Mouse (Mus musculus) hindbrain, embryonic 12.5 days (tissue): Measurements from ENCODE around the gene Eps8. TPM values are rescaled to one million over a fixed set of nuclear protein-coding genes. Genes with fewer than 3 reads are reported as not detected.

Source experiments
- ATAC-seq: fragments of 200-750 bp; cut with Nextera tagmentation; 2 replicates; pipeline ENCODE4 v1.8.0; 2017; ENCODE audit warnings: moderate TSS enrichment; ENCODE audit not compliant: low FRiP score
- H3K27ac ChIP-seq: fragments of 300-500 bp; sonication (generic); 2 replicates; pipeline ENCODE4 v1.5.1; 2016; ENCODE audit warnings: mild to moderate bottlenecking
- H3K27me3 ChIP-seq: fragments of 300-500 bp; sonication (generic); 2 replicates; pipeline ENCODE4 v1.6.1; 2016; ENCODE audit warnings: mild to moderate bottlenecking
- H3K36me3 ChIP-seq: fragments of 300-500 bp; sonication (generic); 2 replicates; pipeline ENCODE4 v1.6.1; 2016; ENCODE audit warnings: mild to moderate bottlenecking
- H3K4me1 ChIP-seq: fragments of 300-500 bp; sonication (generic); 2 replicates; pipeline ENCODE4 v1.6.1; 2016
- H3K4me2 ChIP-seq: fragments of 300-500 bp; sonication (generic); replicated peaks from 2 replicates; pipeline ENCODE4 v1.6.1; 2016; ENCODE audit warnings: mild to moderate bottlenecking
- H3K4me3 ChIP-seq: fragments of 300-500 bp; sonication (generic); 2 replicates; pipeline ENCODE4 v1.5.1; 2016; ENCODE audit warnings: mild to moderate bottlenecking
- H3K9ac ChIP-seq: fragments of 300-500 bp; sonication (generic); 2 replicates; pipeline ENCODE4 v1.6.1; 2016; ENCODE audit warnings: mild to moderate bottlenecking, moderate library complexity
- H3K9me3 ChIP-seq: fragments of 300-500 bp; sonication (generic); replicated peaks from 2 replicates; pipeline ENCODE4 v1.6.1; 2016; ENCODE audit warnings: mild to moderate bottlenecking
- whole genome bisulfite sequencing: fragments of 180-500 bp; shearing (Covaris S2); methylation state at CpG from one replicate; pipeline ENCODE4 v1.1.7; 2016; 5-methylcytosine and 5-hydroxymethylcytosine counted together
- polyA plus RNA-seq: library from polyadenylated mRNA; unstranded; fragments of >200 nt; fragmentation: Nextera tagmentation; extraction: Ambion mirVana; gene quantifications from 2 replicates; pipeline ENCODE4 v1.2.1, GENCODE M21; 2016

Eps8 gene
- polyA plus RNA-seq, 1 experiment from 2014 or later = 13.6 TPM

GRCm38 (mm10) chr6:137576091-137576490, 78.6 kb downstream of the Eps8 start:
- H3K9ac ChIP-seq = no peak overlapping the region
- H3K9me3 ChIP-seq = no peaks in the 10 kb centered on the region
- no peaks in the 10 kb centered on the region for H3K36me3 ChIP-seq
- no peak overlapping the region for H3K27ac ChIP-seq
- H3K4me3 ChIP-seq = no peak overlapping the region
- 93% methylated on average over 4 of the region's 4 CpGs for WGBS
- no peak for ATAC-seq
- H3K4me1 ChIP-seq = no peaks in the 10 kb centered on the region
- no peak overlapping the region for H3K4me2 ChIP-seq
- H3K27me3 ChIP-seq = no peaks in the 10 kb centered on the region

- no peaks in the 10 kb centered on the region for H3K27me3 ChIP-seq
- H3K9ac ChIP-seq = no peak overlapping the region
- no peak overlapping the region for H3K27ac ChIP-seq
- H3K4me2 ChIP-seq = no peak overlapping the region
- no peaks in the 10 kb centered on the region for H3K36me3 ChIP-seq
- H3K4me3 ChIP-seq = no peak overlapping the region
- no peaks in the 10 kb centered on the region for H3K9me3 ChIP-seq
- H3K4me1 ChIP-seq = peaks cover 3% of the 10 kb centered on the region; the same call in 1 of the 2 replicates
- ATAC-seq = no peak
- 69% methylated on average over 7 of the region's 7 CpGs for WGBS
Measured at GRCm38 (mm10) chr6:137573897-137574296, 80.8 kb downstream of the Eps8 start.

- Histone ChIP-seq H3K27ac (no peak overlapping the region), H3K9ac (no peak overlapping the region), H3K9me3 (no peaks in the 10 kb centered on the region), H3K4me3 (no peak overlapping the region), H3K27me3 (no peaks in the 10 kb centered on the region), H3K36me3 (no peaks in the 10 kb centered on the region), H3K4me1 (peaks cover 3% of the 10 kb centered on the region; the same call in 1 of the 2 replicates), H3K4me2 (no peak overlapping the region)
- WGBS = 54% methylated on average over 9 of the region's 9 CpGs
- no peak for ATAC-seq
Measured at GRCm38 (mm10) chr6:137570718-137571131, 84.0 kb downstream of the Eps8 start.

- peaks cover 3% of the 10 kb centered on the region; the same call in 1 of the 2 replicates for H3K4me1 ChIP-seq
- WGBS = 92% methylated on average over 5 of the region's 5 CpGs
- H3K4me3 ChIP-seq = no peak overlapping the region
- no peaks in the 10 kb centered on the region for H3K27me3 ChIP-seq
- no peak overlapping the region for H3K9ac ChIP-seq
- H3K4me2 ChIP-seq = no peak overlapping the region
- no peaks in the 10 kb centered on the region for H3K9me3 ChIP-seq
- H3K27ac ChIP-seq = no peak overlapping the region
- no peak for ATAC-seq
- no peaks in the 10 kb centered on the region for H3K36me3 ChIP-seq
Measured at GRCm38 (mm10) chr6:137570019-137570418, 84.7 kb downstream of the Eps8 start.

- no peak for ATAC-seq
- H3K36me3 ChIP-seq = no peaks in the 10 kb centered on the region
- H3K4me1 ChIP-seq = peaks cover 3% of the 10 kb centered on the region; the same call in 1 of the 2 replicates
- H3K27me3 ChIP-seq = no peaks in the 10 kb centered on the region
- no peak overlapping the region for H3K27ac ChIP-seq
- H3K9ac ChIP-seq = no peak overlapping the region
- H3K4me3 ChIP-seq = no peak overlapping the region
- H3K4me2 ChIP-seq = no peak overlapping the region
- 85% methylated on average over 6 of the region's 6 CpGs for WGBS
- H3K9me3 ChIP-seq = no peaks in the 10 kb centered on the region
Measured at GRCm38 (mm10) chr6:137569071-137569470, 85.6 kb downstream of the Eps8 start.

GRCm38 (mm10) chr6:137565890-137566289, 88.8 kb downstream of the Eps8 start:
- 97% methylated on average over 3 of the region's 3 CpGs for WGBS
- ATAC-seq = no peak

GRCm38 (mm10) chr6:137565454-137565853, 89.2 kb downstream of the Eps8 start:
- Histone ChIP-seq H3K36me3 (no peaks in the 10 kb centered on the region), H3K4me3 (no peak overlapping the region), H3K27ac (no peak overlapping the region), H3K4me1 (0 out of 2 replicates have a peak, but pooled peaks cover 5% of the 10 kb centered on the region), H3K9ac (no peak overlapping the region), H3K4me2 (no peak overlapping the region), H3K9me3 (no peaks in the 10 kb centered on the region), H3K27me3 (no peaks in the 10 kb centered on the region)
- WGBS = 90% methylated on average over 6 of the region's 6 CpGs
- ATAC-seq = no peak

More at GRCm38 (mm10) chr6:137565890-137566289, 88.8 kb downstream of the Eps8 start:
- no peaks in the 10 kb centered on the region for H3K36me3 ChIP-seq
- no peak overlapping the region for H3K9ac ChIP-seq
- no peaks in the 10 kb centered on the region for H3K9me3 ChIP-seq
- no peak overlapping the region for H3K4me3 ChIP-seq
- no peaks in the 10 kb centered on the region for H3K27me3 ChIP-seq
- no peak overlapping the region for H3K4me2 ChIP-seq
- 0 out of 2 replicates have a peak overlapping the region, but pooled peaks have one; percentile 7 for H3K27ac ChIP-seq
- H3K4me1 ChIP-seq = peaks cover 4% of the 10 kb centered on the region; the same call in 1 of the 2 replicates

- H3K4me2 ChIP-seq = no peak overlapping the region
- WGBS = 37% methylated on average over 12 of the region's 12 CpGs
- peaks cover 17% of the 10 kb centered on the region; the same call in 1 of the 2 replicates for H3K4me1 ChIP-seq
- H3K9ac ChIP-seq = no peak overlapping the region
- no peak overlapping the region for H3K4me3 ChIP-seq
- H3K36me3 ChIP-seq = no peaks in the 10 kb centered on the region
- no peaks in the 10 kb centered on the region for H3K9me3 ChIP-seq
- H3K27ac ChIP-seq = peak overlapping the region; percentile 26
- no peaks in the 10 kb centered on the region for H3K27me3 ChIP-seq
- ATAC-seq = peak; percentile 49; the same call in 1 of the 2 replicates
Measured at GRCm38 (mm10) chr6:137560358-137560859, 94.3 kb downstream of the Eps8 start.

GRCm38 (mm10) chr6:137558840-137559239, 95.8 kb downstream of the Eps8 start:
- H3K36me3 ChIP-seq = no peaks in the 10 kb centered on the region
- 80% methylated on average over 13 of the region's 13 CpGs for WGBS
- no peak overlapping the region for H3K4me2 ChIP-seq
- no peaks in the 10 kb centered on the region for H3K27me3 ChIP-seq
- ATAC-seq = no peak
- H3K4me3 ChIP-seq = no peak overlapping the region
- no peak overlapping the region for H3K9ac ChIP-seq
- peaks cover 17% of the 10 kb centered on the region; the same call in 1 of the 2 replicates for H3K4me1 ChIP-seq
- no peaks in the 10 kb centered on the region for H3K9me3 ChIP-seq
- no peak overlapping the region for H3K27ac ChIP-seq

GRCm38 (mm10) chr6:137557671-137558070, 97.0 kb downstream of the Eps8 start:
- WGBS = 90% methylated on average over 2 of the region's 2 CpGs
- Histone ChIP-seq H3K9ac (no peak overlapping the region), H3K4me1 (peaks cover 17% of the 10 kb centered on the region; the same call in 1 of the 2 replicates), H3K27me3 (no peaks in the 10 kb centered on the region), H3K36me3 (no peaks in the 10 kb centered on the region), H3K9me3 (no peaks in the 10 kb centered on the region), H3K4me3 (no peak overlapping the region), H3K27ac (no peak overlapping the region), H3K4me2 (no peak overlapping the region)
- ATAC-seq = no peak

GRCm38 (mm10) chr6:137557159-137557558, 97.5 kb downstream of the Eps8 start:
- no peak overlapping the region for H3K9ac ChIP-seq
- H3K27me3 ChIP-seq = no peaks in the 10 kb centered on the region
- peaks cover 17% of the 10 kb centered on the region; the same call in 1 of the 2 replicates for H3K4me1 ChIP-seq
- WGBS = 83% methylated on average over 4 of the region's 4 CpGs
- H3K4me3 ChIP-seq = no peak overlapping the region
- H3K27ac ChIP-seq = no peak overlapping the region
- H3K36me3 ChIP-seq = no peaks in the 10 kb centered on the region
- ATAC-seq = no peak
- H3K4me2 ChIP-seq = no peak overlapping the region
- no peaks in the 10 kb centered on the region for H3K9me3 ChIP-seq

GRCm38 (mm10) chr6:137556636-137557035, 98.0 kb downstream of the Eps8 start:
- Histone ChIP-seq H3K9ac (no peak overlapping the region), H3K27me3 (no peaks in the 10 kb centered on the region)

GRCm38 (mm10) chr6:137550181-137550580, 104.5 kb downstream of the Eps8 start:
- no peak overlapping the region for H3K9ac ChIP-seq
- no peak overlapping the region for H3K4me3 ChIP-seq
- H3K9me3 ChIP-seq = no peaks in the 10 kb centered on the region
- no peaks in the 10 kb centered on the region for H3K27me3 ChIP-seq
- H3K4me2 ChIP-seq = no peak overlapping the region
- H3K4me1 ChIP-seq = no peaks in the 10 kb centered on the region
- no peaks in the 10 kb centered on the region for H3K36me3 ChIP-seq
- 78% methylated on average over 8 of the region's 8 CpGs for WGBS
- H3K27ac ChIP-seq = no peak overlapping the region
- no peak for ATAC-seq

More at GRCm38 (mm10) chr6:137556636-137557035, 98.0 kb downstream of the Eps8 start:
- H3K4me2 ChIP-seq = no peak overlapping the region
- no peaks in the 10 kb centered on the region for H3K36me3 ChIP-seq
- no peak overlapping the region for H3K27ac ChIP-seq
- peaks cover 17% of the 10 kb centered on the region; the same call in 1 of the 2 replicates for H3K4me1 ChIP-seq
- H3K9me3 ChIP-seq = no peaks in the 10 kb centered on the region
- H3K4me3 ChIP-seq = no peak overlapping the region
- WGBS = 90% methylated on average over 5 of the region's 5 CpGs
- ATAC-seq = no peak
